Mouse (Mus musculus): ENCODE measurements at regions not wholly inside any gene's neighbourhood (a gene's known extent, or its start where the extent isn't known, plus 50 kb on each side); places are given as distances from the start of the nearest gene placed in this dataset.

DNA sequence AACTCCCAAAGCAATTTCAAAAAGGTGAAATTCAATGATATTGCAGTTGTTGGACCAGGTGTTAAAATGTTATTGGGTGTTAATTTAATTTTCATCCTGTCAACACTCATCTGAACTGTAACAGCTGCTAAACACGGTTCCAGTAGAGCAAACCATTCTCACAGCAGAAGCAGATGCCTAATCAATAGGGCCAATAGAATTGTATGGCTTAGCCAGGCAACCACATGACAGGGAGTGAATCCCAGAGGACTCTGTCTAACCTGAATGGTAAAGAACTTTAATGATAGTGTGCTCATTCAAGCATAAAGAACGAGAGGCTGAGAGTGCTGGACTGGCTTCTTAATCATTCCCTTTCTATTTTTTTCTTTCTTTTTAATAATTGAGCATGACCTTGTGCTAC lies 256.2 kb upstream of the Nova1 start:
- no peak for DNase-seq (ENCODE audit: low read depth, low spot score)
- Histone ChIP-seq H3K9ac (ENCODE audit: control insufficient read depth, low read depth, low read length, poor library complexity, severe bottlenecking) (no peak overlapping the region), H3K4me3 (ENCODE audit: control insufficient read depth in 1 of 2, insufficient read depth in 1 of 2, low read depth in 2 of 2, low read length in 2 of 2) (no peak overlapping the region), H3K36me3 (ENCODE audit: control insufficient read depth in 1 of 2, insufficient read depth in 2 of 2, low read length in 2 of 2) (no peaks in the 10 kb centered on the region), H3K27ac (ENCODE audit: control insufficient read depth, low read depth, low read length) (no peak overlapping the region), H3K79me2 (ENCODE audit: control insufficient read depth, insufficient read depth, low read length, poor library complexity) (no peaks in the 10 kb centered on the region), H3K9me3 (replicated peaks; ENCODE audit: insufficient read depth, low read length) (no peaks in the 10 kb centered on the region), H3K4me1 (ENCODE audit: control insufficient read depth in 1 of 2, insufficient read depth in 2 of 2, low read length in 2 of 2) (no peaks in the 10 kb centered on the region), H3K27me3 (ENCODE audit: control insufficient read depth in 1 of 2, insufficient read depth in 2 of 2, low read length in 2 of 2) (no peaks in the 10 kb centered on the region)
- TF ChIP-seq TAL1 (IDR thresholded peaks at IDR 0.05; ENCODE audit: low read length): no peak
- TF ChIP-seq UBTF (IDR thresholded peaks at IDR 0.05; ENCODE audit: borderline replicate concordance, insufficient read depth, low read depth, low read length): no peak

DNA sequence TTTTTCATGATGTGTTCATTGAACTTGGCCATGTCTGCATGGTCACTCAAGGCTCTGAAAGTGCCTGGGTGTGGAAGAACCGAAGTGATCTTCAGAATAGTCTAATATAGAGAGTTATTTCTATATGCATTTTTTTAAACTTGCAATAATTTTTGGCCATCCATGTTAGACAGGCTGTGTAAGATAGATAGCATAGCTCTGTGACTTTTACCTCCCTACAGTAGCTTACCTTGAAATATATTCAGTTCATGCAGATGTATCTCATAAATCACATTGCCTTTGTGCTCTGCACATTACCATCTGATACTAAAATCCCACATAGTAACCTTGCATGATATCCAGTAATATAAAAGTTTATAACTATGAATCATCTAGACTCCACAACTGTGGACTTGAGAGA lies 233.7 kb upstream of the Nova1 start:
- Histone ChIP-seq H3K27ac (ENCODE audit: control insufficient read depth, low read depth, low read length) (no peak overlapping the region), H3K4me1 (ENCODE audit: control insufficient read depth in 1 of 2, insufficient read depth in 2 of 2, low read length in 2 of 2) (no peaks in the 10 kb centered on the region), H3K9ac (ENCODE audit: control insufficient read depth, low read depth, low read length, poor library complexity, severe bottlenecking) (no peak overlapping the region), H3K27me3 (ENCODE audit: control insufficient read depth in 1 of 2, insufficient read depth in 2 of 2, low read length in 2 of 2) (no peaks in the 10 kb centered on the region), H3K9me3 (replicated peaks; ENCODE audit: insufficient read depth, low read length) (no peaks in the 10 kb centered on the region), H3K4me3 (ENCODE audit: control insufficient read depth in 1 of 2, insufficient read depth in 1 of 2, low read depth in 2 of 2, low read length in 2 of 2) (no peak overlapping the region), H3K79me2 (ENCODE audit: control insufficient read depth, insufficient read depth, low read length, poor library complexity) (no peaks in the 10 kb centered on the region; the same call in 1 of the 2 replicates), H3K36me3 (ENCODE audit: control insufficient read depth in 1 of 2, insufficient read depth in 2 of 2, low read length in 2 of 2) (no peaks in the 10 kb centered on the region)
- DNase-seq (ENCODE audit: low read depth, low spot score): no peak
- TF ChIP-seq MEF2A (IDR thresholded peaks at IDR 0.05; ENCODE audit: extremely low read depth, insufficient replicate concordance, low read depth, low read length, poor library complexity, severe bottlenecking) (no peak), ZC3H11A (IDR thresholded peaks at IDR 0.05; ENCODE audit: low read depth, low read length) (no peak), HCFC1 (IDR thresholded peaks at IDR 0.05; ENCODE audit: low read depth, low read length) (no peak), TCF12 (IDR thresholded peaks at IDR 0.05; ENCODE audit: low read depth, low read length) (no peak), USF2 (IDR thresholded peaks at IDR 0.05; ENCODE audit: borderline replicate concordance in 1 of 2, insufficient read depth in 1 of 2, low read depth in 1 of 2, low read length in 2 of 2) (no peak), ZNF384 (IDR thresholded peaks at IDR 0.05; ENCODE audit: low read depth, low read length) (no peak), MYB (IDR thresholded peaks at IDR 0.05; ENCODE audit: low read depth, low read length) (no peak), MAX (IDR thresholded peaks at IDR 0.05; ENCODE audit: low read length) (no peak), TAL1 (IDR thresholded peaks at IDR 0.05; ENCODE audit: low read length) (no peak), EP300 (IDR thresholded peaks at IDR 0.05; ENCODE audit: low read depth in 1 of 2, low read length in 2 of 2) (no peak)

DNA sequence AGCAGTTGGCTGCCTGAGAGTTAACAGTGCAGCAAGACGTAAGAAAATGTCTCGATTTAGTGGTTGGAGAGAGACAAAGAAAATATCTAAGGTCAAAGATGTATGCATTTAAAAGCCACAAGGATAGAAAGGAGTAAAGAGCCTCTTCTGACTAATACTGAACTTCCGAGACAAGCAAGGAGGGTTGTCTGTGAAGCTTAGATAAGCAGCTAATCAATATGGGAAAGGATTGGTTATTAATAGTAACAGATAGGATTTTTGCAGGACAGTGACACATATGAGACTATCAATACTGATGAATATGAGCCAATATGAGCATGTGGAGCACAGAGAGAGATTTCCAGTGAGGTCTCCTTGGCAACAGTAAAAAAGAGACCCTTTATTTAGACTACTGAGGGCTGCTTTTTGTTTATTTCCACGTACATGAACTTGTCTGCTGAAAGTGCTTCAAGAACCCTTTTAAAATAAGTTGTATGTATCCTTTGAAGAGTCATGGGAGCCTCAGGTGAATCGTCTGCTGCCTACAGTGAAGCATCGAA lies 202.2 kb upstream of the Nova1 start:
- H3K27ac ChIP-seq (ENCODE audit: control insufficient read depth, low read depth, low read length): no peak overlapping the region
- H3K9ac ChIP-seq (ENCODE audit: control insufficient read depth, low read depth, low read length, poor library complexity, severe bottlenecking): no peak overlapping the region
- no peaks in the 10 kb centered on the region for H3K36me3 ChIP-seq (ENCODE audit: control insufficient read depth in 1 of 2, insufficient read depth in 2 of 2, low read length in 2 of 2)
- H3K9me3 ChIP-seq (replicated peaks; ENCODE audit: insufficient read depth, low read length): no peaks in the 10 kb centered on the region
- no peaks in the 10 kb centered on the region for H3K27me3 ChIP-seq (ENCODE audit: control insufficient read depth in 1 of 2, insufficient read depth in 2 of 2, low read length in 2 of 2)
- H3K4me1 ChIP-seq (ENCODE audit: control insufficient read depth in 1 of 2, insufficient read depth in 2 of 2, low read length in 2 of 2): no peaks in the 10 kb centered on the region
- TF ChIP-seq E2F4 (IDR thresholded peaks at IDR 0.05; ENCODE audit: borderline replicate concordance, low read depth, low read length): no peak
- TF ChIP-seq POLR2AphosphoS5 (IDR thresholded peaks at IDR 0.05; ENCODE audit: borderline replicate concordance, low read depth, low read length): no peak
- no peak for TF ChIP-seq MYB (IDR thresholded peaks at IDR 0.05; ENCODE audit: low read depth, low read length)
- DNase-seq (ENCODE audit: low read depth, low spot score): no peak
- no peak overlapping the region for H3K4me3 ChIP-seq (ENCODE audit: control insufficient read depth in 1 of 2, insufficient read depth in 1 of 2, low read depth in 2 of 2, low read length in 2 of 2)
- no peaks in the 10 kb centered on the region for H3K79me2 ChIP-seq (ENCODE audit: control insufficient read depth, insufficient read depth, low read length, poor library complexity)

All from MEL (cell line).